Mouse (Mus musculus) intestine, postnatal 0 days (tissue): Measurements from ENCODE around the gene Pld6. TPM values are rescaled to one million over a fixed set of nuclear protein-coding genes. Genes with fewer than 3 reads are reported as not detected.

Experiments
- ATAC-seq: fragments of 200-750 bp; cut with Nextera tagmentation; 2 replicates; pipeline ENCODE4 v1.8.0; 2017; ENCODE audit warnings: mild to moderate bottlenecking, moderate TSS enrichment, moderate library complexity
- H3K27ac ChIP-seq: fragments of 300-500 bp; sonication (generic); 2 replicates; pipeline ENCODE4 v1.5.1; 2014; ENCODE audit warnings: mild to moderate bottlenecking, low read depth, low read length, moderate library complexity
- H3K27me3 ChIP-seq: fragments of 300-500 bp; sonication (generic); replicated peaks from 2 replicates; pipeline ENCODE4 v1.6.1; 2014; ENCODE audit warnings: low read length, mixed read lengths; ENCODE audit not compliant: control insufficient read depth, insufficient read depth
- H3K36me3 ChIP-seq: fragments of 300-500 bp; sonication (generic); 2 replicates; pipeline ENCODE4 v1.6.1; 2014; ENCODE audit warnings: mild to moderate bottlenecking, moderate library complexity; ENCODE audit not compliant: control insufficient read depth, insufficient read depth
- H3K4me1 ChIP-seq: fragments of 300-500 bp; sonication (generic); replicated peaks from 2 replicates; pipeline ENCODE4 v1.6.1; 2014; ENCODE audit warnings: antibody characterized with exemption, low read length, mixed read lengths; ENCODE audit not compliant: control insufficient read depth, insufficient read depth
- H3K4me2 ChIP-seq: fragments of 300-500 bp; sonication (generic); replicated peaks from 2 replicates; pipeline ENCODE4 v1.6.1; 2014; ENCODE audit warnings: low read depth, mild to moderate bottlenecking, moderate library complexity
- H3K4me3 ChIP-seq: fragments of 300-500 bp; sonication (generic); 2 replicates; pipeline ENCODE4 v1.5.1; 2014; ENCODE audit warnings: low read depth, low read length
- H3K9ac ChIP-seq: fragments of 300-500 bp; sonication (generic); 2 replicates; pipeline ENCODE4 v1.6.1; 2014; ENCODE audit warnings: mild to moderate bottlenecking, low read depth, low read length
- H3K9me3 ChIP-seq: fragments of 300-500 bp; sonication (generic); 2 replicates; pipeline ENCODE4 v1.6.1; 2016; ENCODE audit warnings: mixed run types; ENCODE audit not compliant: control insufficient read depth
- CTCF ChIP-seq: sonication (generic); IDR thresholded peaks from 2 replicates; pipeline ENCODE4 v1.5.1; 2016; ENCODE audit warnings: low read depth, mild to moderate bottlenecking, control low read depth, antibody characterized with exemption, moderate library complexity
- WGBS: fragments of 180-500 bp; shearing (Covaris S2); extraction: QIAGEN DNeasy Blood & Tissue Kit; methylation state at CpG from one replicate; pipeline ENCODE4 v1.1.7; 2014; 5-methylcytosine and 5-hydroxymethylcytosine counted together
- polyA plus RNA-seq: library from polyadenylated mRNA; unstranded; fragments of >200 nt; fragmentation: Nextera tagmentation; extraction: Ambion mirVana; gene quantifications from 2 replicates; pipeline ENCODE4 v1.2.1, GENCODE M21; 2015

Pld6 gene
- polyA plus RNA-seq, 1 experiment from 2014 or later = 0.89 TPM

GRCm38 (mm10) chr11:59808170-59808960 lies 20.9 kb upstream of the Pld6 start:
- no peaks in the 10 kb centered on the region for H3K9me3 ChIP-seq
- WGBS = 62% methylated on average over 14 of the region's 14 CpGs
- no peaks in the 10 kb centered on the region for H3K27me3 ChIP-seq
- peak overlapping the region; percentile 94 for H3K9ac ChIP-seq
- TF ChIP-seq CTCF = peak; percentile 29
- H3K4me3 ChIP-seq = peak overlapping the region; percentile 76
- H3K36me3 ChIP-seq = peaks cover 45% of the 10 kb centered on the region
- no peak for ATAC-seq
- H3K4me2 ChIP-seq = peak overlapping the region; percentile 80
- 0 out of 2 replicates have a peak, but pooled peaks cover 6% of the 10 kb centered on the region for H3K4me1 ChIP-seq
- H3K27ac ChIP-seq = peak overlapping the region; percentile 93; the same call in 1 of the 2 replicates

- Histone ChIP-seq H3K9ac (no peak overlapping the region), H3K27me3 (no peaks in the 10 kb centered on the region), H3K9me3 (no peaks in the 10 kb centered on the region), H3K27ac (no peak overlapping the region), H3K4me3 (no peak overlapping the region), H3K4me1 (0 out of 2 replicates have a peak, but pooled peaks cover 6% of the 10 kb centered on the region), H3K36me3 (peaks cover 71% of the 10 kb centered on the region), H3K4me2 (no peak overlapping the region)
- no peak for TF ChIP-seq CTCF
- WGBS = 81% methylated on average over 2 of the region's 2 CpGs
- ATAC-seq = no peak
Measured at GRCm38 (mm10) chr11:59805656-59806055, 18.2 kb upstream of the Pld6 start.

GRCm38 (mm10) chr11:59805256-59805655 lies 17.8 kb upstream of the Pld6 start:
- Histone ChIP-seq H3K9ac (no peak overlapping the region), H3K4me2 (no peak overlapping the region), H3K9me3 (no peaks in the 10 kb centered on the region), H3K27ac (no peak overlapping the region), H3K27me3 (no peaks in the 10 kb centered on the region), H3K4me1 (0 out of 2 replicates have a peak, but pooled peaks cover 6% of the 10 kb centered on the region), H3K4me3 (no peak overlapping the region), H3K36me3 (peaks cover 75% of the 10 kb centered on the region)
- TF ChIP-seq CTCF = no peak
- WGBS = 89% methylated on average over 1 of the region's 1 CpGs
- no peak for ATAC-seq

GRCm38 (mm10) chr11:59804409-59805110 lies 17.1 kb upstream of the Pld6 start:
- WGBS = 93% methylated on average over 22 of the region's 22 CpGs
- Histone ChIP-seq H3K27me3 (no peaks in the 10 kb centered on the region), H3K27ac (no peak overlapping the region), H3K36me3 (peaks cover 82% of the 10 kb centered on the region), H3K9ac (no peak overlapping the region), H3K9me3 (no peaks in the 10 kb centered on the region), H3K4me2 (no peak overlapping the region), H3K4me1 (0 out of 2 replicates have a peak, but pooled peaks cover 6% of the 10 kb centered on the region), H3K4me3 (no peak overlapping the region)
- no peak for ATAC-seq
- TF ChIP-seq CTCF = 0 out of 2 replicates have a peak, but pooled peaks have one; percentile 26

- H3K4me2 ChIP-seq = no peak overlapping the region
- no peaks in the 10 kb centered on the region for H3K9me3 ChIP-seq
- 0 out of 2 replicates have a peak, but pooled peaks cover 2% of the 10 kb centered on the region for H3K4me1 ChIP-seq
- no peak for ATAC-seq
- 89% methylated on average over 14 of the region's 14 CpGs for WGBS
- H3K27ac ChIP-seq = no peak overlapping the region
- peaks cover 93% of the 10 kb centered on the region for H3K36me3 ChIP-seq
- no peaks in the 10 kb centered on the region for H3K27me3 ChIP-seq
- H3K4me3 ChIP-seq = no peak overlapping the region
- no peak overlapping the region for H3K9ac ChIP-seq
- no peak for TF ChIP-seq CTCF
Measured at GRCm38 (mm10) chr11:59803516-59803915, 16.1 kb upstream of the Pld6 start.

- H3K27me3 ChIP-seq = no peaks in the 10 kb centered on the region
- 95% methylated on average over 8 of the region's 8 CpGs for WGBS
- peaks cover 99% of the 10 kb centered on the region for H3K36me3 ChIP-seq
- no peak overlapping the region for H3K27ac ChIP-seq
- H3K4me1 ChIP-seq = no peaks in the 10 kb centered on the region
- no peak overlapping the region for H3K4me2 ChIP-seq
- H3K4me3 ChIP-seq = no peak overlapping the region
- ATAC-seq = no peak
- no peaks in the 10 kb centered on the region for H3K9me3 ChIP-seq
- TF ChIP-seq CTCF = no peak
- no peak overlapping the region for H3K9ac ChIP-seq
Measured at GRCm38 (mm10) chr11:59801881-59802280, 14.4 kb upstream of the Pld6 start.
